Mouse (Mus musculus) heart, embryonic 10.5 days (tissue): ENCODE data around the gene Slmap. TPM values are rescaled to one million over a fixed set of nuclear protein-coding genes. Genes with fewer than 3 reads are reported as not detected.
A peak's percentile ranks its signal among the peaks of the same experiment; 100 is the strongest.

Experiments
- DNase-seq: peaks from one replicate; pipeline ENCODE4 v3.0.0-alpha.2; 2017; ENCODE audit warnings: low spot score
- H3K27ac ChIP-seq: fragments of 300-500 bp; sonication (generic); 2 replicates; pipeline ENCODE4 v1.5.1; 2016; ENCODE audit warnings: mild to moderate bottlenecking
- H3K27me3 ChIP-seq: fragments of 300-500 bp; sonication (generic); 2 replicates; pipeline ENCODE4 v1.6.1; 2016; ENCODE audit warnings: mild to moderate bottlenecking; ENCODE audit not compliant: poor library complexity, insufficient read depth, severe bottlenecking
- H3K36me3 ChIP-seq: fragments of 300-500 bp; sonication (generic); 2 replicates; pipeline ENCODE4 v1.6.1; 2016; ENCODE audit warnings: mild to moderate bottlenecking, moderate library complexity
- H3K4me1 ChIP-seq: fragments of 300-500 bp; sonication (generic); 2 replicates; pipeline ENCODE4 v1.6.1; 2016; ENCODE audit warnings: mild to moderate bottlenecking
- H3K4me3 ChIP-seq: fragments of 300-500 bp; sonication (generic); 2 replicates; pipeline ENCODE4 v1.5.1; 2016; ENCODE audit warnings: mild to moderate bottlenecking, moderate library complexity
- H3K9me3 ChIP-seq: fragments of 300-500 bp; sonication (generic); 2 replicates; pipeline ENCODE4 v1.6.1; 2016; ENCODE audit warnings: mild to moderate bottlenecking, moderate library complexity
- WGBS: fragments of 180-500 bp; shearing (Covaris S2); methylation state at CpG from one replicate; pipeline ENCODE4 v1.1.7; 2016; 5-methylcytosine and 5-hydroxymethylcytosine counted together
- polyA plus RNA-seq: library from polyadenylated mRNA; unstranded; fragments of >200 nt; fragmentation: Nextera tagmentation; extraction: Ambion mirVana; gene quantifications from 2 replicates; pipeline ENCODE4 v1.2.1, GENCODE M21; 2016

The Slmap gene
- polyA plus RNA-seq, 1 experiment from 2014 or later: 45.1 TPM

DNA sequence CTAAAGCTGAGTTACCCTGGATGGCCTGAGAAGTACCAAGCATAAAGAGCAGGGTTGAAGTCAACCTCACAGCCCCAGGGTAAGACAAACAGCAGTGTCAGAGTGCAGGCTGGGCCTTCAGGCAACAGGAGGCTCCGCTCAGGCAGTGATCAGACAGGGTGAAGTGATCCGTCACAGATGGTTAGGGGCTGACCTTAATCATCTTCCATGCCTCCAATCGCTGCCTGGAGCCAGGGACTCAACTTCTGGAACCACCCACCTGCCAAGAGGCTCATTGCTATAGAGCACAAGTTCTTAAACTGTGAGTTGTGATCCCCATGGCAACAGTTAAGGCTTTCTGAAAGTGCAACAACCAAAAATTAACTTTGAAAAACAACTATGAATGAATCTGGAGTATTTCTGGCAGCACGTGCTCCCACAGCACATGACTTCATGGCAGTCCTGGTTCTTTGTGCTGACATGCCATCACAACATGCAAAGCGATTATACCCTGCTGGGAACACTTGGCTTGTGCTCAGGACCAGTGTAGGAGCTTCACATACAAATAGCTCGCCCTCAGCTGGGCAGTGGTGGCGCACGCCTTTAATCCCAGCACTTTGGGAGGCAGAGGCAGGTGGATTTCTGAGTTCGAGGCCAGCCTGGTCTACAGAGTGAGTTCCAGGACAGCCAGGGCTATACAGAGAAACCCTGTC, 46.3 kb downstream of the Slmap start:
- 71% methylated on average over 9 of the region's 9 CpGs for WGBS
- Histone ChIP-seq H3K4me3 (no peak overlapping the region), H3K36me3 (no peaks in the 10 kb centered on the region), H3K27me3 (no peaks in the 10 kb centered on the region), H3K4me1 (peaks cover 10% of the 10 kb centered on the region; the same call in 1 of the 2 replicates), H3K27ac (no peak overlapping the region), H3K9me3 (no peaks in the 10 kb centered on the region)
- DNase-seq: no peak

DNA sequence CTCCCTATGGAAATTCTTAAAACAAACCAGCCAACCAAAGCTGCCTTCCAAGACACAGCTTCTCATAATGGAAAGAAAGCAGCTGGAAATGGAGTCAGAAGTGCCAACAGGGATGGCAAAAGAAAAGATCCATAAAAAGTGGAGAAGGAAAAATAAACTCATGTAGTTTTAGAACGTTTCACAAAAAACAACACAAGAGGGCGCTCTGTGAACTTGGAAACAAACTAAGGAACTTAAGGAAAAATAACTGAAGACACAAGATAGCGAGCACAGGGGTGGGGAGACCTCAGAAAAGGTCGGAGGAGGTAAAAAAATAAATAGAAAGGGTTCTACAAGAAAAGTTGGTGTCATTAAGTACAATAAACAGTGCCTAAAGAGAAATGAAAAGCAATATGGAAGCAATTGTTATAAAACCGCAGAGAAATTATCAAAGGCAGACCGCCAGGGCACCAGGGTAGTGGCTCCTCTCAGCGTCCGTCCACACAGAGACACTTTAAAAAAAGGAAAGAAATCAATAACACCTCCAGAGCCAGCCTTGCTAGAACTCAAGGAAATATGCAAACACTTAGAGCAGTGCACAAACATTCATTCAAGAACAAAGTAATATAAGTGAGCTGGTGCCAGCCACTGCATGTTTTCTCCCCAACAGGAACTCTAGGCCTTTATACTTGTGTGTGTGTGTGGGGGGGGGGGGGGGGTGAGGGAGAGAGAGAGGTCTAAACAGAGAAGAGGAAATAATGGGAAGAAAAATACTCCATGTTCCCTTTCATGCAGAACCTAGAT, 48.1 kb downstream of the Slmap start:
- Histone ChIP-seq H3K27me3 (no peaks in the 10 kb centered on the region), H3K27ac (no peak overlapping the region), H3K4me3 (no peak overlapping the region), H3K9me3 (no peaks in the 10 kb centered on the region), H3K36me3 (no peaks in the 10 kb centered on the region), H3K4me1 (peaks cover 10% of the 10 kb centered on the region; the same call in 1 of the 2 replicates)
- no peak for DNase-seq
- 53% methylated on average over 8 of the region's 8 CpGs for WGBS

DNA sequence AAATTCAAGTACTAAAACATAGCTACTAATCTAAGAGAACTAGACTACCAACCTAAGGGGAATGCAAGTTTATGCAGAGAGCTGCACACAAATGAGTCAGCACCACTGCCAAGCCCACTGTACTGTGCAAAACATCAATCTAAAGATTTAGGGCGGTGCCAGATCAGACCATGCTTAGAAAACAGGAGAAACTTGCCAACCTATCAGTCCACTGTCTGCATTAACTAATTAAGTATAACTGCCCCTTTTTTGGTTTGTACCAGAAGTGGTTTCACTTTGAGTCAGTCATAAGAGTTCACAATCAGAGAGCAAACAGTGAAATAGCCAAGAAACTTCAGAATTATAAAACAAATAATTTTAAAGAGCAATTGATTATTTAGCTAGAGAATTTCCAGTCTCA, 53.3 kb downstream of the Slmap start:
- Histone ChIP-seq H3K9me3 (no peaks in the 10 kb centered on the region), H3K4me3 (no peak overlapping the region), H3K27ac (no peak overlapping the region), H3K36me3 (peaks cover 3% of the 10 kb centered on the region; the same call in 1 of the 2 replicates), H3K27me3 (no peaks in the 10 kb centered on the region), H3K4me1 (no peaks in the 10 kb centered on the region)
- 94% methylated on average over 1 of the region's 1 CpGs for WGBS
- no peak for DNase-seq

DNA sequence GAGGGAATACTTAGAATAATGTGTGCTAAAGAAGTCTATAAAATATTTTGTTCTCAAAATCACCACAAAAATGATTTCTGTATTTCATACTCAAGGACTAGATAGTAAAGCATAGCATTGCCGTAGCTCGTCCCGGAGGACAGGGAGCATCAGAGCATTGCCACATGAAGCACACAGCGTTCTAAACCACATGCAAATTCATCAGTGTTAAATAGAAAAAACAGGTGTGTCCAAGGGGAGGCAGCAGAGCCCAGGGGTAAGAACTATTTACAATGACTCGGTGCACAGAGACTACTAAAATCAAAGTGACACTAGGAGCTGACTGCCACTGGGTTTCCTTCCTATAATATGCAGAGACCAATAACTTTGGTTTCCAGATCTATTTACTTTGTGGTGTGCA, 57.0 kb downstream of the Slmap start:
- Histone ChIP-seq H3K4me1 (no peaks in the 10 kb centered on the region), H3K27ac (no peak overlapping the region), H3K9me3 (no peaks in the 10 kb centered on the region), H3K27me3 (no peaks in the 10 kb centered on the region), H3K4me3 (no peak overlapping the region), H3K36me3 (peaks cover 3% of the 10 kb centered on the region; the same call in 1 of the 2 replicates)
- WGBS: 90% methylated on average over 5 of the region's 5 CpGs
- no peak for DNase-seq

DNA sequence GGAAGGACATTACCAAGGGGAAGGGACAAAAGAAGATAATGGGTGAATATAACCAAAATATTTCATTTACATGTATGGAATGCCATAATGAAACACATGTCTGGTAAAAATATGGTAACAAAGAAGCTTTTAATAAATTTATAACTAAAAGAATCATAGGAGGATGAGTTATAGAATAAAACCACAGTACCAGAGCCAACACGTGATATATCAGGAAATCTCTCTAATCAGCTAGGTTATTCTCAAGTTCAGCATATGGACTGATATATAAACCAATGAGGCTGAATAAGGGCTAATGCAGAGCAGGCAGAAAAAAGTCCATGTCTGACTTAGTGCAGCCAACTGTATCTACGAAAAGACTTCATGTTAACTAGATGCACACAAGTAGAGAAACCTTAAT, 58.3 kb downstream of the Slmap start:
- WGBS: 89% methylated on average over 2 of the region's 2 CpGs
- H3K27me3 ChIP-seq: no peaks in the 10 kb centered on the region
- H3K4me3 ChIP-seq: no peak overlapping the region
- no peaks in the 10 kb centered on the region for H3K9me3 ChIP-seq
- no peak for DNase-seq
- peaks cover 3% of the 10 kb centered on the region; the same call in 1 of the 2 replicates for H3K36me3 ChIP-seq
- H3K4me1 ChIP-seq: no peaks in the 10 kb centered on the region
- no peak overlapping the region for H3K27ac ChIP-seq

DNA sequence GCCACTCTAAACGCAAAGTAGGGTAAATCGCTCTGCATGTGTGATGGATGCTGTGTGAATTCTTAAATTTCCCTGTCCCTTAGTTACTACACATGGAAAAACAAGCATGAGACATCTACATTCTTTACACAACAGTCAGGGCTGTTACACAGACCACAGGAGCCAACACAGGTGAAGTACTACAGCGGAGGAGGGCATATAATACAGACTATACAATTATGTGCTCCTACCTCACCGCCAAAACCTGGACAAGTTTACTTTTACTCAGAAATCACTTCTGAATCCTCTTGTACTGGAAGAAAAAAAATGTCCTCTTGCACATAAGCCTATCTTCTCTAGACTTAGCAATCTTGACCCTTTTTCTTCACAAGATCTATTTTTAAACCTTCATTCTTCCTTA, 66.8 kb downstream of the Slmap start:
- Histone ChIP-seq H3K27ac (no peak overlapping the region), H3K9me3 (no peaks in the 10 kb centered on the region), H3K4me3 (no peak overlapping the region), H3K27me3 (no peaks in the 10 kb centered on the region), H3K4me1 (peaks cover 6% of the 10 kb centered on the region; the same call in 1 of the 2 replicates), H3K36me3 (peaks cover 8% of the 10 kb centered on the region; the same call in 1 of the 2 replicates)
- no peak for DNase-seq
- 91% methylated on average over 4 of the region's 4 CpGs for WGBS

DNA sequence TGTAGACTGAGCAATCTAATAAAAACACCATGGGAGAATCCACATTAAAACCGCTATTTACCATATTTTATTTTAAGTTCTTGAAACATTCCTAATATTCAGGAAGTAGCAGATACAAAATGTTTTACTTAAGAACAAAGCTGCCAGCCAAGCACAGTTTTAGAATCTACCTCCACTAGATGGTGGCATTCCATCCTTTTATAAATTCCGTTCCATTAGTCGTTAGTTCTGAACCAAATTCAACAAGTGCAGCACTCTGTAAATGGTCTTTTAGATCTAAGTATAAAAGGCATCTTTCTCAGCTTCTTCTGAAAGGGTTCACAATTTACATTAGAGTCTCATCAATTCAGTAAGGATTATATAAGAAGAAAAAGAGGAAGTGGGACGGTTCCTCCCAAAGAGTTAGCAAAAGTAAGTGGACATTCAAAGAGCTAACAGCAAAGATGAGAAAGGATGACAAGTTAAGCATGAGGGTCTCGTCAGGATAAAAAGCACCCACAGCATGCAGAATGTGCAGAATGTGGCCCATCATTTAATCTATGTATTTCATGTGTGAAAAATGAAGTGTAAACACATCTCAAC, 68.1 kb downstream of the Slmap start:
- no peaks in the 10 kb centered on the region for H3K27me3 ChIP-seq
- no peaks in the 10 kb centered on the region for H3K9me3 ChIP-seq
- no peak for DNase-seq
- H3K4me1 ChIP-seq: peaks cover 6% of the 10 kb centered on the region; the same call in 1 of the 2 replicates
- no peak overlapping the region for H3K27ac ChIP-seq
- H3K36me3 ChIP-seq: peaks cover 19% of the 10 kb centered on the region
- 88% methylated on average over 5 of the region's 5 CpGs for WGBS
- no peak overlapping the region for H3K4me3 ChIP-seq

DNA sequence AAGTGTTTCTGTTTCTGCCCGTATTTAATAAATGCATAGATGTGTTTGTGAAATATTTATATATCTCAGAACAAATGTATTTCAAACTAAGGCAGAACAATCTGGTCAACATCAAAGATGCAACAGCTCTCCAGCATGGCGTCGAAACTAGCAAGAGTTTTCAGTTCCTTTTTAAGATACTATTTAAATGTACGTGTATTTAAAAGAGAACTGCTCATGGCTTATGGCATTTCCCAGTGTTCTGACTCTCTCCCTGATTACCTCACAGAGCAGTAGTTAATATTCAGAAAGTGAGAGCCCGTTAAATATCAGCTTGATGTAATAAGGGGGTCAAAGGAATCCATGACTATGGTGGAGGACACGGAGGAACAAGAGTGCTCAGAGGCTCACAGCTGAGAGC, 68.8 kb downstream of the Slmap start:
- Histone ChIP-seq H3K36me3 (peaks cover 26% of the 10 kb centered on the region), H3K4me1 (peaks cover 3% of the 10 kb centered on the region; the same call in 1 of the 2 replicates), H3K4me3 (no peak overlapping the region), H3K27me3 (no peaks in the 10 kb centered on the region), H3K9me3 (no peaks in the 10 kb centered on the region), H3K27ac (no peak overlapping the region)
- WGBS: 90% methylated on average over 6 of the region's 6 CpGs
- no peak for DNase-seq

DNA sequence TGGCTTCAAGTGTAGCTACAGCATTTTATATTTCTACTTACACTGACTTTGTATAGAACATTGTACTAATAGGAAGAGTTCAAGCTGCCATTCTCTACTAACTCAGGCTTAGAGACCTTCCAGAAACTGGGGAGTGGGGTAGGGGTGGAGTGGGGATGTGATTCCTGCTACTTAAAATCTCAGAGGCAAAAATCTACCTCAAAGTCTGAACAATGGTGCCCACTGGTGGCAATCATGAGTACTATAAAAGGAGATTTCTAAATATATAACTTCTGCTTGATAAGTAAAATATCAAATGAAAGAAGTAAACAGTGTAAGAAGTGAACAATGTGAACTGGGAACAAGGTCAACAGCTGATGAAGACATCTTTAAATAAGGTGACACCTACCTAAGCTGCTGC, 75.2 kb downstream of the Slmap start:
- H3K27ac ChIP-seq: no peak overlapping the region
- H3K36me3 ChIP-seq: peaks cover 49% of the 10 kb centered on the region
- H3K9me3 ChIP-seq: no peaks in the 10 kb centered on the region
- no peak for DNase-seq
- no peaks in the 10 kb centered on the region for H3K27me3 ChIP-seq
- peaks cover 4% of the 10 kb centered on the region for H3K4me1 ChIP-seq
- H3K4me3 ChIP-seq: no peak overlapping the region

DNA sequence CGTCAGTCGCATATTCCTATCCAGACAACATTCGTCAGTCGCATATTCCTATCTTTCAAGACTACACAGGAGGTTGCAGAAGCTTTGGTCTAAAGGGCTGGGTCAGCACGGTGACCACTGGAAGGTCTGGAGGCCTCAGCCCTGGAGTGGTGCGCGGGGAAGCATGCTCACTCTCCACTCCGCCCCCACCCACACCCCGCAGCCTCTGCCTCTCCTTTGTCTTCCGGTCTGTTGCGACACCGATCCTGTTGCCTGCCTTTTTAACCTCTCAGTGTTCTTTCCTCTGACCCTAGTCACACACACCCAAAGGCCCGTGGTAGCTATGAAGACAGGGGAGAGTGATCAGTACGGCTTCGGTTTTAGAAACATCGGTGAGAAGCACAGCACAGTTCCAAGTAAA, 79.9 kb downstream of the Slmap start:
- Histone ChIP-seq H3K4me1 (peaks cover 12% of the 10 kb centered on the region), H3K36me3 (peaks cover 19% of the 10 kb centered on the region), H3K9me3 (no peaks in the 10 kb centered on the region), H3K4me3 (no peak overlapping the region), H3K27ac (peak overlapping the region; percentile 52; the same call in 1 of the 2 replicates), H3K27me3 (no peaks in the 10 kb centered on the region)
- WGBS: 57% methylated on average over 16 of the region's 16 CpGs
- DNase-seq: no peak

DNA sequence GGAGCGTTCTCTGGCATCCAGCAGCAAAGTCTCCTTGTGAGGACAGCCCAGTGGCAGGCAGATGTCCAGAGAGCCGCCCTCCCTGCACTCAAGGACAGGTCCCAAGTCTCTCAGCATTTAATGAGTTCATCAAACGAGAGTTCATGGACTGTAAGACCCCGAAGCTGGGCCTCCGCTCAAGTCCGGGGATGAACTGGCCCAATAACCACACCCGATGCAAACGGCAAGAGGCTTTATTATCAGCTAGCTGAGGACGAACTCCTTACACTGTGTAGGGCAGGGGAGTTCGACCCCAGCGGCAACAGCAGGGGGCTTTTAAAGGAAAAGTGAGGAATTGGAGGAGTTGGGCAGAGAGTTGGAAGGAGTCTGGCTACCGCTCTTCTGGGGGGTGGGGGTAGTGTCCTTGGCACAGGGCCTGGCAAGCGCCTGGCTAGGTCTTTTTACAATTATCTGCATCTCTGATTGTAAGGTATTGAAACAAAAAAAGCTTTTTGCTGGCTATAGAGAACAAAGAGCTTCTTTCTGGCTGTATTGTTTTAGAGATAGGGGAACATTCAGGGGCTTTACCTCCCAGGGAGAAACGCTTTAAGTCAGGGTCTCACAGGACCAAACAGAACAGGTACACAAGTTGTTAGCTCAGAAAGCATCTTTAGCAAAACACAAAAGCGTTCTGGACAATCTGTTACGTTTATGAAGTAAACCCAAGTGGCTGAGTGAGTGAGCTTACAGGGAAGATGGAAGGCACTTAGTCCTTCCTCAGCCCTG, 84.5 kb downstream of the Slmap start:
- Histone ChIP-seq H3K36me3 (no peaks in the 10 kb centered on the region), H3K27ac (peak overlapping the region; percentile 79), H3K4me1 (peaks cover 28% of the 10 kb centered on the region), H3K4me3 (peak overlapping the region; percentile 30), H3K9me3 (no peaks in the 10 kb centered on the region), H3K27me3 (no peaks in the 10 kb centered on the region)
- no peak for DNase-seq
- WGBS: 35% methylated on average over 16 of the region's 16 CpGs

DNA sequence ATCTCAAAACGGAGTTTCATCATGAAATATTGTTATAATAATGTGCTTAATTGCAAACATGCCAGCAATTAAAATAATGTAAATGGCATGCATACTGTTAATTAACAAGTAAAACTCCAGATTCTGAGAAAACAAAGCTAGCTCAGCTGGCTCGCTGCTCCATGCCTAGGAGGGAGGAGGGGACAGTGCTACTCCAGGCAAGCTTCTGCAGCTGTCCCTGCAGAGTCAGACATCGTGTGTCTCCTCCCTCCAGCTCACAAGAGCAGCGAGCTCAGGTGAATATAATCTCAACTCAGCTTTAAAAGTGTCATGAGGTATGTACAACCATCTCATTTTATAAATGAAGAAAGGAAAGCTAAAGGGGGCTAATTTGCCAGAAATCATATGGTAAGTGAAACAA, 86.2 kb downstream of the Slmap start:
- Histone ChIP-seq H3K36me3 (no peaks in the 10 kb centered on the region), H3K27ac (no peak overlapping the region)

More for the DNA sequence above, 86.2 kb downstream of the Slmap start:
- 53% methylated on average over 4 of the region's 4 CpGs for WGBS
- Histone ChIP-seq H3K4me1 (peaks cover 27% of the 10 kb centered on the region), H3K9me3 (no peaks in the 10 kb centered on the region), H3K27me3 (no peaks in the 10 kb centered on the region), H3K4me3 (no peak overlapping the region)
- no peak for DNase-seq
